Mouse (Mus musculus): ENCODE measurements around the gene Fbxl16.

Fbxl16 gene

GRCm38 (mm10) chr17:25842509-25842908 lies 33.6 kb downstream of the Fbxl16 start:
- no peak for DNase-seq (ENCODE audit: low spot score)

- DNase-seq (ENCODE audit: low spot score), result no peak
Observed at GRCm38 (mm10) chr17:25843122-25843521, 34.2 kb downstream of the Fbxl16 start.

- no peak for DNase-seq (ENCODE audit: low spot score)
Observed at GRCm38 (mm10) chr17:25843636-25844395, 34.9 kb downstream of the Fbxl16 start.

GRCm38 (mm10) chr17:25844396-25844901 lies 35.6 kb downstream of the Fbxl16 start, which contains the start of gene Rhot2:
TSS of gene Rhot2 (minus strand) at chr17:25844851.
- DNase-seq (ENCODE audit: low spot score), result peak; percentile 97

GRCm38 (mm10) chr17:25860229-25860628 lies 51.3 kb downstream of the Fbxl16 start:
- DNase-seq (ENCODE audit: low spot score), result no peak

GRCm38 (mm10) chr17:25860832-25861703 lies 52.2 kb downstream of the Fbxl16 start, which contains the start of gene Wdr90:
TSS of gene Wdr90 (minus strand) at chr17:25861501.
- peak; percentile 99 for DNase-seq (ENCODE audit: low spot score)

- no peak for DNase-seq (ENCODE audit: low spot score)
Observed at GRCm38 (mm10) chr17:25861704-25862612, 53.1 kb downstream of the Fbxl16 start.

- DNase-seq (ENCODE audit: low spot score), result no peak
Observed at GRCm38 (mm10) chr17:25863681-25864080, 54.8 kb downstream of the Fbxl16 start.

- DNase-seq (ENCODE audit: low spot score), result no peak
Observed at GRCm38 (mm10) chr17:25864311-25864710, 55.4 kb downstream of the Fbxl16 start.

GRCm38 (mm10) chr17:25865288-25865687 lies 56.4 kb downstream of the Fbxl16 start:
- DNase-seq (ENCODE audit: low spot score), result no peak

- no peak for DNase-seq (ENCODE audit: low spot score)
Observed at GRCm38 (mm10) chr17:25866172-25866571, 57.3 kb downstream of the Fbxl16 start.

- no peak for DNase-seq (ENCODE audit: low spot score)
Observed at GRCm38 (mm10) chr17:25867509-25867835, 58.6 kb downstream of the Fbxl16 start.

- DNase-seq (ENCODE audit: low spot score), result peak; percentile 67
Observed at GRCm38 (mm10) chr17:25867836-25868600, 59.1 kb downstream of the Fbxl16 start.

GRCm38 (mm10) chr17:25868601-25869191 lies 59.8 kb downstream of the Fbxl16 start, which contains the start of gene Mcrip2:
TSS of gene Mcrip2 (minus strand) at chr17:25868764.
- DNase-seq (ENCODE audit: low spot score), result peak; percentile 91

- no peak for DNase-seq (ENCODE audit: low spot score)
Observed at GRCm38 (mm10) chr17:25869498-25869897, 60.6 kb downstream of the Fbxl16 start.

- DNase-seq (ENCODE audit: low spot score), result no peak
Observed at GRCm38 (mm10) chr17:25869954-25870353, 61.1 kb downstream of the Fbxl16 start.

Measured in embryo, embryonic 10 days (tissue).